Mouse (Mus musculus) CH12.LX (cell line): ENCODE results near the gene Ercc4.

Experiments
- CTCF ChIP-seq, 2 experiments: IDR thresholded peaks in 1 of 2; conservative IDR thresholded peaks in 1 of 2; 2 replicates each; pipeline ENCODE4 v1.5.1; 2011 to 2012; ENCODE audit warnings: low read depth in 2 of 2, low read length in 2 of 2, improper control_type of control experiment in 1 of 2, inconsistent platforms in 1 of 2, mild to moderate bottlenecking in 1 of 2, moderate library complexity in 1 of 2
- ELF1 ChIP-seq: IDR thresholded peaks from 2 replicates; pipeline ENCODE4 v1.6.1; 2014; ENCODE audit warnings: low read depth, mild to moderate bottlenecking, inconsistent platforms, low read length, improper control_type of control experiment
- EP300 ChIP-seq: IDR thresholded peaks from 2 replicates; pipeline ENCODE4 v1.6.1; 2011; ENCODE audit warnings: low read length, improper control_type of control experiment
- MEF2A ChIP-seq: IDR thresholded peaks from 2 replicates; pipeline ENCODE4 v1.6.1; 2014; ENCODE audit warnings: low read depth, mild to moderate bottlenecking, inconsistent platforms, low read length, improper control_type of control experiment, borderline replicate concordance
- MXI1 ChIP-seq: IDR thresholded peaks from 2 replicates; pipeline ENCODE4 v1.6.1; 2011; ENCODE audit warnings: mild to moderate bottlenecking, low read depth, low read length, improper control_type of control experiment
- MYC ChIP-seq: IDR thresholded peaks from 2 replicates; pipeline ENCODE4 v1.6.1; 2011; ENCODE audit warnings: low read depth, mild to moderate bottlenecking, improper control_type of control experiment, low read length
- NRF1 ChIP-seq: IDR thresholded peaks from 2 replicates; pipeline ENCODE4 v1.6.1; 2014; ENCODE audit warnings: low read depth, mild to moderate bottlenecking, inconsistent platforms, low read length, improper control_type of control experiment, moderate library complexity
- RCOR1 ChIP-seq: conservative IDR thresholded peaks from 2 replicates; pipeline ENCODE4 v1.6.1; 2012; ENCODE audit warnings: low read depth, mild to moderate bottlenecking, inconsistent platforms, low read length, improper control_type of control experiment
- TCF12 ChIP-seq: IDR thresholded peaks from 2 replicates; pipeline ENCODE4 v1.6.1; 2014; ENCODE audit warnings: low read depth, mild to moderate bottlenecking, inconsistent platforms, low read length, improper control_type of control experiment
- ZC3H11A ChIP-seq: IDR thresholded peaks from 2 replicates; pipeline ENCODE4 v1.6.1; 2012; ENCODE audit warnings: low read depth, mild to moderate bottlenecking, inconsistent platforms, low read length, improper control_type of control experiment
- ZNF384 ChIP-seq: IDR thresholded peaks from 2 replicates; pipeline ENCODE4 v1.6.1; 2012; ENCODE audit warnings: low read depth, low read length, improper control_type of control experiment, inconsistent platforms

DNA sequence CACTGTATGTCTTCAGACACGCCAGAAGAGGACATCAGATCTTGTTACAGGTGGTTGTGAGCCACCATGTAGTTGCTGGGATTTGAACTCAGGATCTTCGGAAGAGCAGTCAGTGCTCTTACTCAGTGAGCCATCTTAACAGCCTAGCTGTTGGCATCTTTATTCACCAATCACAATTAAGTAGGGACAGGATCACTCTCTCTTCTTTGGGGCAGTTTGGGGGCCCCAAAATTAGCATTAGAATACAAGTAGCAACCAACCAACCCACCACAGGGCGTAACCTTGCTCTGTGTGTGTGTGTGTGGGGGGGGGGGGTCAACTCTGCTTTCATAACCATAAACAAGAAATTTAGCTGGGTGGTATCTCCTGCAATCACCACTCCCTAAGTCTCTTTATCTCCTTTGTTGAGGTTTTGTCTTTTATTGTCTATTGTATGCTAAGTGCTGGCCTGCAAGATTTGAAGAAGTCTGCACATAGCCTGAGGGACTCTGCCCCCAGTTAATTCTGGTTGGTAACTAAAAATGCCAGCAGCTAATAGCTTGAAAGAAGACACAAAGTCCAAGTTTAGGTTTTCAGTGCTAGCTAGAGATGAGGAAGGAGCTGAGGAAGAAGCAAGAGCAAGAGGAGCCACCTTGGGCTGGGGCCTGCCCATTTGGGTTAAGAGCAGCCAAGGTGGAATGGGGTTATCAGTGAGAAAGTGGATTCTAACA is 10.3 kb downstream of the Ercc4 start:
- TF ChIP-seq CTCF (conservative IDR thresholded peaks at IDR 0.05 in 1 of 2, IDR thresholded peaks at IDR 0.05 in 1 of 2; ENCODE audit: low read depth in 2 of 2, low read length in 2 of 2) (no peak), TCF12 (no peak), EP300 (no peak), MEF2A (no peak), NRF1 (no peak), ZNF384 (no peak), ZC3H11A (no peak), MXI1 (no peak), RCOR1 (no peak), MYC (no peak), ELF1 (no peak)
